Mouse (Mus musculus) kidney, adult 2 months (tissue): ENCODE data around the gene Peg10. TPM values are rescaled to one million over a fixed set of nuclear protein-coding genes. Genes with fewer than 3 reads are reported as not detected.

Source experiments
- DNase-seq: peaks from one replicate; pipeline ENCODE4 v3.0.0; 2021
- H3K27ac ChIP-seq: fragments of 200-500 bp; 2 replicates; pipeline ENCODE4 v1.5.1; 2012; ENCODE audit warnings: low read depth, low read length, control low read depth, inconsistent platforms; ENCODE audit not compliant: insufficient read depth
- H3K27me3 ChIP-seq: fragments of 200-500 bp; replicated peaks from 2 replicates; pipeline ENCODE4 v1.6.1; 2012; ENCODE audit warnings: mild to moderate bottlenecking, moderate library complexity, low read length, inconsistent platforms; ENCODE audit not compliant: control insufficient read depth, insufficient read depth
- H3K36me3 ChIP-seq: fragments of 200-500 bp; 2 replicates; pipeline ENCODE4 v1.6.1; 2012; ENCODE audit warnings: mild to moderate bottlenecking, moderate library complexity, low read length, inconsistent platforms; ENCODE audit not compliant: control insufficient read depth, insufficient read depth
- H3K4me1 ChIP-seq: fragments of 200-500 bp; 2 replicates; pipeline ENCODE4 v1.6.1; 2011; ENCODE audit warnings: low read length; ENCODE audit not compliant: control insufficient read depth, insufficient read depth
- H3K4me3 ChIP-seq: fragments of 200-500 bp; 2 replicates; pipeline ENCODE4 v1.5.1; 2011; ENCODE audit warnings: mild to moderate bottlenecking, low read depth, low read length, control low read depth; ENCODE audit not compliant: insufficient read depth
- CTCF ChIP-seq: fragments of 200-500 bp; conservative IDR thresholded peaks from 2 replicates; pipeline ENCODE4 v1.5.1; 2011; ENCODE audit warnings: low read depth, mild to moderate bottlenecking, control low read depth, low read length, moderate library complexity, mixed read lengths; ENCODE audit not compliant: insufficient read depth, insufficient read length
- POLR2A ChIP-seq: fragments of 200-500 bp; IDR thresholded peaks from one replicate; pipeline ENCODE4 v1.6.1; 2011; ENCODE audit warnings: low read depth, low read length, control low read depth
- WGBS: fragments of 180-500 bp; shearing (Covaris S2); methylation state at CpG from one replicate; pipeline ENCODE4 v1.1.7; 2018; 5-methylcytosine and 5-hydroxymethylcytosine counted together
- polyA plus RNA-seq: library from polyadenylated mRNA; depleted of rRNA; stranded (reverse); fragments of >200 nt; gene quantifications from 2 replicates; pipeline ENCODE4 v1.2.3, GENCODE M21; 2012; rRNA removed

Gene Peg10
- polyA plus RNA-seq, 1 experiment: 0.27 TPM

DNA sequence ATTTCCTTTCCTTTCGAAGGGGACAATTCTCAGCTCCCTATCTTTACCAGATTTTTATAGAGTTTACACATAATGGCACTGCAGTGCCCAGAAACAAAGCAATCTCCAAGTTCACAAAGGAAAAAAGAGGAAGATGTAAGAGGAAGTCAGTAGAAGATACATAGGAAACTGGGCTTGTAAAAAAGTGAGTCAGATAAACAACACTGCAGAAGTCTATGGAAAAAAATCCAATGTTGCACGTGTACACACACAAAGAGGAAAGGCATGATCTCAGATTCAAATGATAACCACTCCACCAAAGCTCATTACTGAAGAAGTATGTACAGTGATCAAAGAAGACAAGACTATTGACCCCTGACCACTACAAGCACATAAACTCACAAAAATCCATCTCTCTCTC, 51.3 kb downstream of the Peg10 start:
- H3K27me3 ChIP-seq: no peaks in the 10 kb centered on the region
- TF ChIP-seq POLR2A: no peak
- TF ChIP-seq CTCF: no peak
- H3K36me3 ChIP-seq: no peaks in the 10 kb centered on the region
- H3K4me1 ChIP-seq: no peaks in the 10 kb centered on the region
- 20% methylated on average over 2 of the region's 2 CpGs for WGBS
- no peak overlapping the region for H3K27ac ChIP-seq
- H3K4me3 ChIP-seq: no peak overlapping the region
- DNase-seq: no peak

DNA sequence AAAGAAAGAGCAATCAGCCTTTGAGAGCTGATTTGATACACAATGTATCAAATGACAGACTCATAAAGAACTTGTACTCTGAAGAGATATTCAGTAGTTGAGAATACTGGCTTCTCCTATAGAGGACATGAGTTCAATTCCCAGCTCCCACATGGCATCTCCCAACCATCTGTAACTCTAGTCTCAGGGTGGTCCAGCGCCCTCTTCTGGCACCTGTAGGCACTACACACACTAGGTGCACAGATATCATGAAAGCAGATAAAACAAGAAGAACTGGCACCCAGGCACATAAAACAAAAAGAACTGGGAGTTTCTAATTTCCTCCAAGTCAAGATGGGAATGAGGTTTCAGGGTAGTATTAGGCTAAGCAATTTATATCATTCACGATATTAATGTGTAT, 52.3 kb downstream of the Peg10 start:
- Histone ChIP-seq H3K27ac (no peak overlapping the region), H3K27me3 (no peaks in the 10 kb centered on the region), H3K4me1 (no peaks in the 10 kb centered on the region), H3K36me3 (no peaks in the 10 kb centered on the region), H3K4me3 (no peak overlapping the region)
- TF ChIP-seq POLR2A: no peak
- TF ChIP-seq CTCF: 0 out of 2 replicates have a peak, but pooled peaks have one; percentile 5
- no peak for DNase-seq
- WGBS: 78% methylated on average over 2 of the region's 2 CpGs

DNA sequence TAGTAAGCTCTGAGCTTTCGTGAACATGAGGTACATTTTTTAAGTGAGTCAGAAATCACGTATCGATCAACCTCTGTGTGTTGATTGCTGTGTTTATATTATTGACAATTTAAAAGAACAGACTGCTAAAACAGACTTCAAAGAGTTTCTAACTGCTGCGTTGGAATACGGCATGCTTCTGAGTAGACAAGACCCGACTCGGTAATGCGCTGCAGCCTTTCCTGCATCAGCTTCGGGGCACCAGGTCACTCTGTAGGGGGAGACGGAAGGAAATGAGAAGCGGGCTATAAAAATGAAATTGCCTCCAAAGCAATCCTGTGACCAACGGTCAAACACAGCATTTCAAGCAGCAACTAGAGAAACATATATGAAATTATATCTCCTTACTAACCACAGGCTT, 59.9 kb downstream of the Peg10 start:
- DNase-seq: no peak
- Histone ChIP-seq H3K4me3 (no peak overlapping the region), H3K36me3 (no peaks in the 10 kb centered on the region), H3K4me1 (no peaks in the 10 kb centered on the region), H3K27me3 (no peaks in the 10 kb centered on the region), H3K27ac (no peak overlapping the region)
- TF ChIP-seq CTCF: no peak
- no peak for TF ChIP-seq POLR2A
- WGBS: 53% methylated on average over 12 of the region's 12 CpGs

Other genes with a start within 250 kb of the Peg10 start
- gene Col1a2, start 242.5 kb upstream of the Peg10 start, polyA plus RNA-seq: 67.1 and 67.9 TPM in 2 replicates
- gene Casd1, start 146.5 kb upstream of the Peg10 start, polyA plus RNA-seq: 12.7 and 15.1 TPM in 2 replicates
- 7.0 and 8.0 TPM in 2 replicates for gene Sgce, start 99 bp upstream of the Peg10 start, polyA plus RNA-seq
- 3.0 and 3.5 TPM in 2 replicates for gene Ppp1r9a, start 155.6 kb downstream of the Peg10 start, polyA plus RNA-seq